ENCODE assay signal across 17 mouse cellular contexts in genomic region chr13:40928192-40928898, GRCm38 (mm10).
DNase-seq lines count a peak whose midpoint lies in the region; ATAC-seq and TF ChIP-seq lines count a peak whose summit lies in the region.
"Had no signal": no experiment of that assay in that cellular context is flagged by ENCODE, and none has a peak within 500 bp of the region (broad histone marks: within the 10 kb centered on the region; RNA-seq: fewer than 3 reads in every experiment).

No protein-coding gene starts in this region.

- no peak for DNase-seq in kidney, adult 2 months
- no peak for DNase-seq in kidney, adult 11 months
- peak; percentile 29 for DNase-seq in lung, postnatal 0 days (ENCODE audit: low spot score)
- DNase-seq in lung, postnatal 14 days = no peak
- DNase-seq in cerebellum, adult 8-10 months = no peak
- DNase-seq in adrenal gland, adult 18-20 months (ENCODE audit: low spot score in 2 of 2) = no peak
- DNase-seq: adrenal gland, adult 2 months; cerebellum, adult 2 months; embryo, embryonic 11 days; kidney, adult 8-10 months; thymus, adult 18-20 months had no signal

- H3K4me1 ChIP-seq in kidney, adult 2 months (ENCODE audit: control insufficient read depth, insufficient read depth, low read length) = peaks cover 7% of the 10 kb centered on the region; the same call in 1 of the 2 replicates
- peaks cover 3% of the 10 kb centered on the region; the same call in 1 of the 2 replicates for H3K4me1 ChIP-seq in lung, postnatal 0 days (ENCODE audit: insufficient read depth, low read depth, low read length)
- H3K4me1 ChIP-seq in limb, embryonic 15.5 days = 0 out of 2 replicates have a peak, but pooled peaks cover 3% of the 10 kb centered on the region
- H3K4me1 ChIP-seq: hindbrain, embryonic 13.5 days had no signal

- H3K27ac ChIP-seq in kidney, adult 2 months (ENCODE audit: insufficient read depth, low read depth, low read length) = 0 out of 2 replicates have a peak overlapping the region, but pooled peaks have one; percentile 16
- H3K27ac ChIP-seq in lung, postnatal 0 days (ENCODE audit: low read length) = peak overlapping the region; percentile 65
- 0 out of 2 replicates have a peak overlapping the region, but pooled peaks have one; percentile 8 for H3K27ac ChIP-seq in limb, embryonic 15.5 days
- H3K27ac ChIP-seq: hindbrain, embryonic 13.5 days had no signal

- no peaks in the 10 kb centered on the region for H3K27me3 ChIP-seq in kidney, adult 2 months (replicated peaks; ENCODE audit: control insufficient read depth, insufficient read depth, low read length)
- H3K27me3 ChIP-seq in lung, postnatal 0 days (replicated peaks; ENCODE audit: insufficient read depth, low read length) = no peaks in the 10 kb centered on the region
- no peaks in the 10 kb centered on the region for H3K27me3 ChIP-seq in limb, embryonic 15.5 days
- H3K27me3 ChIP-seq: hindbrain, embryonic 13.5 days had no signal

- no peak for TF ChIP-seq POLR2A in kidney, adult 2 months (IDR thresholded peaks at IDR 0.05; ENCODE audit: low read depth, low read length)

- no peak overlapping the region for H3K4me3 ChIP-seq in kidney, adult 2 months (ENCODE audit: insufficient read depth, low read depth, low read length)
- H3K4me3 ChIP-seq in lung, postnatal 0 days (ENCODE audit: low read depth, low read length) = no peak overlapping the region
- no peak overlapping the region for H3K4me3 ChIP-seq in limb, embryonic 15.5 days
- H3K4me3 ChIP-seq: hindbrain, embryonic 13.5 days had no signal

- no peak for TF ChIP-seq EP300 in lung, postnatal 0 days (IDR thresholded peaks at IDR 0.05)

- ATAC-seq in lung, postnatal 0 days = no peak
- ATAC-seq in limb, embryonic 15.5 days (ENCODE audit: insufficient number of reproducible peaks, low FRiP score, low TSS enrichment, low read depth) = no peak
- ATAC-seq: forebrain, embryonic 14.5 days had no signal

- H3K9me3 ChIP-seq in lung, postnatal 0 days (ENCODE audit: low read length) = no peaks in the 10 kb centered on the region
- H3K9me3 ChIP-seq in limb, embryonic 15.5 days = no peaks in the 10 kb centered on the region
- H3K9me3 ChIP-seq: G1E; hindbrain, embryonic 13.5 days had no signal

- no peaks in the 10 kb centered on the region for H3K36me3 ChIP-seq in kidney, adult 2 months (ENCODE audit: control insufficient read depth, insufficient read depth, low read length)
- H3K36me3 ChIP-seq in lung, postnatal 0 days (ENCODE audit: insufficient read depth, low read length) = no peaks in the 10 kb centered on the region
- H3K36me3 ChIP-seq in limb, embryonic 15.5 days = no peaks in the 10 kb centered on the region
- H3K36me3 ChIP-seq: G1E; hindbrain, embryonic 13.5 days had no signal

- WGBS in kidney, adult 2 months = 49% methylated on average over 9 of the region's 9 CpGs
- WGBS in lung, postnatal 0 days = 50% methylated on average over 9 of the region's 9 CpGs
- WGBS in limb, embryonic 15.5 days = 59% methylated on average over 9 of the region's 9 CpGs

- no peak overlapping the region for H3K4me2 ChIP-seq in lung, postnatal 0 days (replicated peaks; ENCODE audit: low read depth, low read length)
- H3K4me2 ChIP-seq in limb, embryonic 15.5 days = no peak overlapping the region
- H3K4me2 ChIP-seq: hindbrain, embryonic 13.5 days; liver, embryonic 11.5 days; midbrain, embryonic 11.5 days had no signal

- no peak for TF ChIP-seq CTCF in kidney, adult 2 months (conservative IDR thresholded peaks at IDR 0.05; ENCODE audit: insufficient read depth, insufficient read length, low read depth, low read length)
- TF ChIP-seq CTCF in lung, postnatal 0 days (IDR thresholded peaks at IDR 0.05) = no peak

- H3K9ac ChIP-seq in lung, postnatal 0 days (replicated peaks; ENCODE audit: low read depth) = no peak overlapping the region
- H3K9ac ChIP-seq in limb, embryonic 15.5 days = no peak overlapping the region
- H3K9ac ChIP-seq: hindbrain, embryonic 13.5 days had no signal

Comparison
In these comparisons a context has a peak if more than half of its experiments do, and no peak if none do; other contexts are left out.
1. H3K27ac ChIP-seq: peak in every context shown above with its lines; median percentile 65 in lung, postnatal 0 days; 16 in kidney, adult 2 months; 8 in limb, embryonic 15.5 days.